Mouse (Mus musculus) midbrain, embryonic 15.5 days (tissue): ENCODE data around the gene Acvr1c. TPM values are rescaled to one million over a fixed set of nuclear protein-coding genes. Genes with fewer than 3 reads are reported as not detected.

Experiments
- ATAC-seq: fragments of 200-750 bp; cut with Nextera tagmentation; replicated peaks from 2 replicates; pipeline ENCODE4 v1.8.0; 2017; ENCODE audit warnings: moderate TSS enrichment
- H3K27ac ChIP-seq: fragments of 300-500 bp; sonication (generic); 2 replicates; pipeline ENCODE4 v1.5.1; 2015; ENCODE audit warnings: mild to moderate bottlenecking, inconsistent platforms
- H3K27me3 ChIP-seq: fragments of 300-500 bp; sonication (generic); replicated peaks from 2 replicates; pipeline ENCODE4 v1.6.1; 2015; ENCODE audit warnings: inconsistent platforms
- H3K36me3 ChIP-seq: fragments of 300-500 bp; sonication (generic); replicated peaks from 2 replicates; pipeline ENCODE4 v1.6.1; 2015; ENCODE audit warnings: inconsistent platforms
- H3K4me1 ChIP-seq: fragments of 300-500 bp; sonication (generic); 2 replicates; pipeline ENCODE4 v1.6.1; 2015; ENCODE audit warnings: inconsistent platforms
- H3K4me2 ChIP-seq: fragments of 300-500 bp; sonication (generic); 2 replicates; pipeline ENCODE4 v1.6.1; 2015; ENCODE audit warnings: inconsistent platforms, mild to moderate bottlenecking, moderate library complexity
- H3K4me3 ChIP-seq: fragments of 300-500 bp; sonication (generic); 2 replicates; pipeline ENCODE4 v1.5.1; 2015; ENCODE audit warnings: mild to moderate bottlenecking, inconsistent platforms
- H3K9ac ChIP-seq: fragments of 300-500 bp; sonication (generic); 2 replicates; pipeline ENCODE4 v1.6.1; 2015; ENCODE audit warnings: mild to moderate bottlenecking, inconsistent platforms
- H3K9me3 ChIP-seq: fragments of 300-500 bp; sonication (generic); 2 replicates; pipeline ENCODE4 v1.6.1; 2016; ENCODE audit warnings: inconsistent platforms
- WGBS: fragments of 180-500 bp; shearing (Covaris S2); methylation state at CpG from one replicate; pipeline ENCODE4 v1.1.7; 2015; ENCODE audit warnings: mixed read lengths; 5-methylcytosine and 5-hydroxymethylcytosine counted together
- polyA plus RNA-seq: library from polyadenylated mRNA; unstranded; fragments of >200 nt; fragmentation: Nextera tagmentation; extraction: Ambion mirVana; gene quantifications from 2 replicates; pipeline ENCODE4 v1.2.1, GENCODE M21; 2015

Gene Acvr1c
- polyA plus RNA-seq = 0.51 and 0.92 TPM in 2 replicates

- Histone ChIP-seq H3K4me1 (peaks cover 13% of the 10 kb centered on the region), H3K9me3 (no peaks in the 10 kb centered on the region), H3K36me3 (no peaks in the 10 kb centered on the region), H3K4me2 (peak within 1 kb of the TSS; percentile 100), H3K9ac (peak within 1 kb of the TSS; percentile 53), H3K27me3 (peaks cover 5% of the 10 kb centered on the region; the same call in 1 of the 2 replicates), H3K4me3 (peak within 1 kb of the TSS; percentile 73), H3K27ac (no peak within 1 kb of the TSS)
- ATAC-seq = peak; percentile 88
- 1% methylated on average over 58 of the region's 65 CpGs for WGBS
These were observed at the start of gene Acvr1c for GRCm38 (mm10) chr2:58357414-58358131. TSS of gene Acvr1c (minus strand) at chr2:58357895.

- 92% methylated on average over 2 of the region's 2 CpGs for WGBS
- H3K9ac ChIP-seq = no peak overlapping the region
- H3K4me2 ChIP-seq = no peak overlapping the region
These were observed 45.8 kb upstream of the Acvr1c start for GRCm38 (mm10) chr2:58403481-58403880.

GRCm38 (mm10) chr2:58388601-58389000, 30.9 kb upstream of the Acvr1c start:
- Histone ChIP-seq H3K9me3 (no peaks in the 10 kb centered on the region), H3K27me3 (no peaks in the 10 kb centered on the region), H3K9ac (no peak overlapping the region), H3K27ac (no peak overlapping the region), H3K4me3 (no peak overlapping the region), H3K36me3 (no peaks in the 10 kb centered on the region), H3K4me1 (no peaks in the 10 kb centered on the region), H3K4me2 (no peak overlapping the region)
- WGBS = 88% methylated on average over 7 of the region's 7 CpGs
- no peak for ATAC-seq

More at GRCm38 (mm10) chr2:58403481-58403880, 45.8 kb upstream of the Acvr1c start:
- no peaks in the 10 kb centered on the region for H3K9me3 ChIP-seq
- no peak for ATAC-seq
- no peaks in the 10 kb centered on the region for H3K36me3 ChIP-seq
- H3K27me3 ChIP-seq = no peaks in the 10 kb centered on the region
- H3K4me3 ChIP-seq = no peak overlapping the region
- no peak overlapping the region for H3K27ac ChIP-seq
- no peaks in the 10 kb centered on the region for H3K4me1 ChIP-seq

GRCm38 (mm10) chr2:58380020-58380419, 22.3 kb upstream of the Acvr1c start:
- Histone ChIP-seq H3K4me1 (0 out of 2 replicates have a peak, but pooled peaks cover 7% of the 10 kb centered on the region), H3K9me3 (no peaks in the 10 kb centered on the region), H3K4me3 (no peak overlapping the region), H3K4me2 (no peak overlapping the region), H3K27me3 (no peaks in the 10 kb centered on the region), H3K9ac (no peak overlapping the region), H3K27ac (no peak overlapping the region), H3K36me3 (no peaks in the 10 kb centered on the region)
- WGBS = 78% methylated on average over 5 of the region's 5 CpGs
- ATAC-seq = no peak

GRCm38 (mm10) chr2:58379475-58379874, 21.8 kb upstream of the Acvr1c start:
- H3K27ac ChIP-seq = no peak overlapping the region
- WGBS = 41% methylated on average over 1 of the region's 1 CpGs
- no peaks in the 10 kb centered on the region for H3K9me3 ChIP-seq
- H3K4me2 ChIP-seq = no peak overlapping the region
- H3K36me3 ChIP-seq = no peaks in the 10 kb centered on the region
- H3K9ac ChIP-seq = no peak overlapping the region
- ATAC-seq = no peak; the same call in 1 of the 2 replicates
- H3K27me3 ChIP-seq = no peaks in the 10 kb centered on the region
- 0 out of 2 replicates have a peak, but pooled peaks cover 7% of the 10 kb centered on the region for H3K4me1 ChIP-seq
- H3K4me3 ChIP-seq = no peak overlapping the region

- no peak overlapping the region for H3K4me3 ChIP-seq
- H3K9ac ChIP-seq = no peak overlapping the region
- peak; percentile 71; the same call in 1 of the 2 replicates for ATAC-seq
- H3K4me2 ChIP-seq = no peak overlapping the region
- no peaks in the 10 kb centered on the region for H3K36me3 ChIP-seq
- no peaks in the 10 kb centered on the region for H3K27me3 ChIP-seq
- no peaks in the 10 kb centered on the region for H3K9me3 ChIP-seq
- WGBS = 47% methylated on average over 9 of the region's 9 CpGs
- no peak overlapping the region for H3K27ac ChIP-seq
- H3K4me1 ChIP-seq = 0 out of 2 replicates have a peak, but pooled peaks cover 7% of the 10 kb centered on the region
These were observed 19.9 kb upstream of the Acvr1c start for GRCm38 (mm10) chr2:58377417-58378130.

- no peak for ATAC-seq
- Histone ChIP-seq H3K4me2 (no peak overlapping the region), H3K27ac (no peak overlapping the region), H3K9ac (no peak overlapping the region), H3K4me1 (no peaks in the 10 kb centered on the region), H3K36me3 (no peaks in the 10 kb centered on the region), H3K9me3 (no peaks in the 10 kb centered on the region), H3K27me3 (no peaks in the 10 kb centered on the region), H3K4me3 (no peak overlapping the region)
- 55% methylated on average over 3 of the region's 3 CpGs for whole genome bisulfite sequencing
These were observed 8.5 kb upstream of the Acvr1c start for GRCm38 (mm10) chr2:58366196-58366595.

GRCm38 (mm10) chr2:58361361-58362046, 3.8 kb upstream of the Acvr1c start:
- 92% methylated on average over 3 of the region's 3 CpGs for WGBS
- H3K9me3 ChIP-seq = no peaks in the 10 kb centered on the region
- H3K27ac ChIP-seq = no peak overlapping the region
- no peaks in the 10 kb centered on the region for H3K36me3 ChIP-seq
- peaks cover 5% of the 10 kb centered on the region; the same call in 1 of the 2 replicates for H3K27me3 ChIP-seq
- H3K9ac ChIP-seq = no peak overlapping the region
- no peak overlapping the region for H3K4me3 ChIP-seq
- H3K4me2 ChIP-seq = no peak overlapping the region
- ATAC-seq = no peak
- H3K4me1 ChIP-seq = peaks cover 13% of the 10 kb centered on the region

- 0 out of 2 replicates have a peak, but pooled peaks have one; percentile 28 for ATAC-seq
- 19% methylated on average over 3 of the region's 3 CpGs for WGBS
These were observed 401 bp upstream of the Acvr1c start for GRCm38 (mm10) chr2:58358132-58358460.

GRCm38 (mm10) chr2:58357068-58357413, 654 bp downstream of the Acvr1c start:
- H3K9ac ChIP-seq = peak overlapping the region; percentile 53
- peak overlapping the region; percentile 73 for H3K4me3 ChIP-seq
- H3K27ac ChIP-seq = no peak overlapping the region
- H3K4me2 ChIP-seq = peak overlapping the region; percentile 100
- H3K4me1 ChIP-seq = peaks cover 13% of the 10 kb centered on the region
- WGBS = 1% methylated on average over 7 of the region's 7 CpGs
- H3K27me3 ChIP-seq = peaks cover 5% of the 10 kb centered on the region; the same call in 1 of the 2 replicates
- no peaks in the 10 kb centered on the region for H3K36me3 ChIP-seq
- peak; percentile 72 for ATAC-seq
- no peaks in the 10 kb centered on the region for H3K9me3 ChIP-seq

More at GRCm38 (mm10) chr2:58358132-58358460, 401 bp upstream of the Acvr1c start:
- H3K36me3 ChIP-seq = no peaks in the 10 kb centered on the region
- peaks cover 13% of the 10 kb centered on the region for H3K4me1 ChIP-seq
- H3K9me3 ChIP-seq = no peaks in the 10 kb centered on the region
- H3K9ac ChIP-seq = peak overlapping the region; percentile 53; the same call in 1 of the 2 replicates
- H3K4me3 ChIP-seq = peak overlapping the region; percentile 73
- H3K27ac ChIP-seq = no peak overlapping the region
- H3K27me3 ChIP-seq = peaks cover 5% of the 10 kb centered on the region; the same call in 1 of the 2 replicates
- peak overlapping the region; percentile 100 for H3K4me2 ChIP-seq

- H3K9me3 ChIP-seq = no peaks in the 10 kb centered on the region
- 89% methylated on average over 3 of the region's 3 CpGs for WGBS
- no peak overlapping the region for H3K9ac ChIP-seq
- H3K36me3 ChIP-seq = no peaks in the 10 kb centered on the region
- no peak overlapping the region for H3K4me2 ChIP-seq
- no peak overlapping the region for H3K4me3 ChIP-seq
- H3K27me3 ChIP-seq = peaks cover 5% of the 10 kb centered on the region; the same call in 1 of the 2 replicates
- H3K27ac ChIP-seq = no peak overlapping the region
- peaks cover 13% of the 10 kb centered on the region for H3K4me1 ChIP-seq
- no peak for ATAC-seq
These were observed 3.3 kb downstream of the Acvr1c start for GRCm38 (mm10) chr2:58354389-58354788.

GRCm38 (mm10) chr2:58352846-58353245, 4.8 kb downstream of the Acvr1c start:
- ATAC-seq = no peak
- H3K4me3 ChIP-seq = no peak overlapping the region
- whole genome bisulfite sequencing = 87% methylated on average over 5 of the region's 5 CpGs
- H3K9ac ChIP-seq = no peak overlapping the region
- no peak overlapping the region for H3K4me2 ChIP-seq
- H3K9me3 ChIP-seq = no peaks in the 10 kb centered on the region
- H3K27me3 ChIP-seq = peaks cover 5% of the 10 kb centered on the region; the same call in 1 of the 2 replicates
- H3K4me1 ChIP-seq = peaks cover 13% of the 10 kb centered on the region
- H3K27ac ChIP-seq = no peak overlapping the region
- no peaks in the 10 kb centered on the region for H3K36me3 ChIP-seq
